Mouse (Mus musculus) CH12.LX (cell line): ENCODE results near the gene Gucy2e. TPM values are rescaled to one million over a fixed set of nuclear protein-coding genes. Genes with fewer than 3 reads are reported as not detected.
A peak's percentile ranks its signal among the peaks of the same experiment; 100 is the strongest.

Experiments used
- DNase-seq: peaks from one replicate; pipeline ENCODE4 v3.0.0-alpha.2; 2013; ENCODE audit errors: extremely low read depth
- H3K27ac ChIP-seq: 2 replicates; pipeline ENCODE4 v1.5.1; 2012; ENCODE audit warnings: low read depth, mild to moderate bottlenecking, control low read depth, moderate library complexity; ENCODE audit not compliant: insufficient read depth
- H3K27me3 ChIP-seq: replicated peaks from 2 replicates; pipeline ENCODE3; 2012; ENCODE audit warnings: inconsistent platforms
- H3K36me3 ChIP-seq, 2 experiments: replicated peaks in 1 of 2; 2 replicates each; pipeline versions ENCODE3 to v1.6.1; 2012; ENCODE audit warnings: inconsistent platforms in 1 of 2, low read length in 1 of 2, mild to moderate bottlenecking in 1 of 2, mixed read lengths in 1 of 2, moderate library complexity in 1 of 2; ENCODE audit not compliant: control insufficient read depth in 1 of 2, insufficient read depth in 1 of 2
- H3K4me1 ChIP-seq, 2 experiments: 2 replicates each; pipeline ENCODE4 v1.6.1; 2012; ENCODE audit warnings: inconsistent platforms in 1 of 2, moderate library complexity in 1 of 2; ENCODE audit not compliant: insufficient read depth in 2 of 2, control insufficient read depth in 1 of 2
- H3K4me2 ChIP-seq: 2 replicates; pipeline ENCODE4 v1.6.1; 2012; ENCODE audit warnings: low read depth, mild to moderate bottlenecking, control low read depth; ENCODE audit not compliant: poor library complexity, insufficient read depth, severe bottlenecking
- H3K4me3 ChIP-seq, 3 experiments: fragments of 150-350 bp in 1 of 3; sonication (generic) in 1 of 3; replicated peaks in 1 of 3; 2 replicates each; pipeline versions ENCODE3 to v1.5.1; 2011 to 2012; ENCODE audit warnings: low read depth in 2 of 3, low read length in 2 of 3, mild to moderate bottlenecking in 2 of 3, moderate library complexity in 2 of 3, control low read depth in 1 of 3, improper control_type of control experiment in 1 of 3, inconsistent platforms in 1 of 3, mixed read lengths in 1 of 3; ENCODE audit not compliant: poor library complexity in 1 of 3
- H3K79me2 ChIP-seq: replicated peaks from 2 replicates; pipeline ENCODE4 v1.6.1; 2012; ENCODE audit warnings: mild to moderate bottlenecking, moderate library complexity; ENCODE audit not compliant: control insufficient read depth, poor library complexity, insufficient read depth, severe bottlenecking; ENCODE audit errors: extremely low read depth
- H3K9ac ChIP-seq: 2 replicates; pipeline ENCODE4 v1.6.1; 2012; ENCODE audit warnings: low read depth, mild to moderate bottlenecking, control low read depth, moderate library complexity; ENCODE audit not compliant: insufficient read depth
- H3K9me3 ChIP-seq: replicated peaks from 2 replicates; pipeline ENCODE3; 2012; ENCODE audit warnings: low read length, inconsistent platforms, mixed read lengths
- BHLHE40 ChIP-seq: IDR thresholded peaks from 2 replicates; pipeline ENCODE4 v1.6.1; 2011; ENCODE audit warnings: mild to moderate bottlenecking, low read depth, low read length, improper control_type of control experiment
- CHD1 ChIP-seq: IDR thresholded peaks from 2 replicates; pipeline ENCODE4 v1.6.1; 2012; ENCODE audit warnings: low read depth, low read length, improper control_type of control experiment, inconsistent platforms
- CHD2 ChIP-seq: IDR thresholded peaks from 2 replicates; pipeline ENCODE4 v1.6.1; 2011; ENCODE audit warnings: low read length, improper control_type of control experiment
- E2F4 ChIP-seq: IDR thresholded peaks from 2 replicates; pipeline ENCODE4 v1.6.1; 2011; ENCODE audit warnings: low read depth, low read length, improper control_type of control experiment; ENCODE audit not compliant: insufficient replicate concordance
- ELF1 ChIP-seq: IDR thresholded peaks from 2 replicates; pipeline ENCODE4 v1.6.1; 2014; ENCODE audit warnings: low read depth, mild to moderate bottlenecking, inconsistent platforms, low read length, improper control_type of control experiment
- EP300 ChIP-seq: IDR thresholded peaks from 2 replicates; pipeline ENCODE4 v1.6.1; 2011; ENCODE audit warnings: low read length, improper control_type of control experiment
- ETS1 ChIP-seq: conservative IDR thresholded peaks from 2 replicates; pipeline ENCODE4 v1.6.1; 2012; ENCODE audit warnings: low read depth, mild to moderate bottlenecking, inconsistent platforms, low read length, improper control_type of control experiment, moderate library complexity
- GABPA ChIP-seq: IDR thresholded peaks from 2 replicates; pipeline ENCODE4 v1.6.1; 2012; ENCODE audit warnings: low read depth, low read length, improper control_type of control experiment, inconsistent platforms; ENCODE audit not compliant: insufficient replicate concordance
- HCFC1 ChIP-seq: IDR thresholded peaks from 2 replicates; pipeline ENCODE4 v1.6.1; 2012; ENCODE audit warnings: low read depth, mild to moderate bottlenecking, inconsistent platforms, low read length, improper control_type of control experiment
- IRF4 ChIP-seq: IDR thresholded peaks from 2 replicates; pipeline ENCODE4 v1.6.1; 2014; ENCODE audit warnings: low read depth, mild to moderate bottlenecking, inconsistent platforms, low read length, improper control_type of control experiment
- JUN ChIP-seq: IDR thresholded peaks from 2 replicates; pipeline ENCODE4 v1.6.1; 2011; ENCODE audit warnings: low read depth, mild to moderate bottlenecking, low read length, improper control_type of control experiment, moderate library complexity; ENCODE audit not compliant: insufficient read depth
- JUND ChIP-seq: conservative IDR thresholded peaks from 2 replicates; pipeline ENCODE4 v1.6.1; 2011; ENCODE audit warnings: low read depth, low read length, improper control_type of control experiment
- MAFK ChIP-seq: IDR thresholded peaks from 2 replicates; pipeline ENCODE4 v1.6.1; 2011; ENCODE audit warnings: low read length, improper control_type of control experiment; ENCODE audit not compliant: insufficient replicate concordance
- MAX ChIP-seq: IDR thresholded peaks from 2 replicates; pipeline ENCODE4 v1.6.1; 2011; ENCODE audit warnings: low read length, improper control_type of control experiment
- MEF2A ChIP-seq: IDR thresholded peaks from 2 replicates; pipeline ENCODE4 v1.6.1; 2014; ENCODE audit warnings: low read depth, mild to moderate bottlenecking, inconsistent platforms, low read length, improper control_type of control experiment, borderline replicate concordance
- MXI1 ChIP-seq: IDR thresholded peaks from 2 replicates; pipeline ENCODE4 v1.6.1; 2011; ENCODE audit warnings: mild to moderate bottlenecking, low read depth, low read length, improper control_type of control experiment
- MYC ChIP-seq: IDR thresholded peaks from 2 replicates; pipeline ENCODE4 v1.6.1; 2011; ENCODE audit warnings: low read depth, mild to moderate bottlenecking, improper control_type of control experiment, low read length
- NELFE ChIP-seq: IDR thresholded peaks from 2 replicates; pipeline ENCODE4 v1.6.1; 2011; ENCODE audit warnings: low read depth, low read length, improper control_type of control experiment
- NRF1 ChIP-seq: IDR thresholded peaks from 2 replicates; pipeline ENCODE4 v1.6.1; 2014; ENCODE audit warnings: low read depth, mild to moderate bottlenecking, inconsistent platforms, low read length, improper control_type of control experiment, moderate library complexity
- POLR2A ChIP-seq: IDR thresholded peaks from 2 replicates; pipeline ENCODE4 v1.6.1; 2011; ENCODE audit warnings: low read depth, mild to moderate bottlenecking, improper control_type of control experiment, low read length
- POLR2AphosphoS2 ChIP-seq: IDR thresholded peaks from 2 replicates; pipeline ENCODE4 v1.6.1; 2011; ENCODE audit warnings: low read depth, low read length, improper control_type of control experiment
- RAD21 ChIP-seq: IDR thresholded peaks from 2 replicates; pipeline ENCODE4 v1.6.1; 2011; ENCODE audit warnings: low read depth, mild to moderate bottlenecking, low read length, improper control_type of control experiment, moderate library complexity
- RCOR1 ChIP-seq: conservative IDR thresholded peaks from 2 replicates; pipeline ENCODE4 v1.6.1; 2012; ENCODE audit warnings: low read depth, mild to moderate bottlenecking, inconsistent platforms, low read length, improper control_type of control experiment
- SIN3A ChIP-seq: IDR thresholded peaks from 2 replicates; pipeline ENCODE4 v1.6.1; 2012; ENCODE audit warnings: low read length, improper control_type of control experiment, inconsistent platforms
- TBP ChIP-seq: conservative IDR thresholded peaks from 2 replicates; pipeline ENCODE4 v1.6.1; 2011; ENCODE audit warnings: low read depth, low read length, improper control_type of control experiment
- TCF12 ChIP-seq: IDR thresholded peaks from 2 replicates; pipeline ENCODE4 v1.6.1; 2014; ENCODE audit warnings: low read depth, mild to moderate bottlenecking, inconsistent platforms, low read length, improper control_type of control experiment
- UBTF ChIP-seq: IDR thresholded peaks from 2 replicates; pipeline ENCODE4 v1.6.1; 2012; ENCODE audit warnings: low read depth, mild to moderate bottlenecking, inconsistent platforms, low read length, improper control_type of control experiment, moderate library complexity
- USF2 ChIP-seq: conservative IDR thresholded peaks from 2 replicates; pipeline ENCODE4 v1.6.1; 2011; ENCODE audit warnings: low read depth, low read length, improper control_type of control experiment
- ZC3H11A ChIP-seq: IDR thresholded peaks from 2 replicates; pipeline ENCODE4 v1.6.1; 2012; ENCODE audit warnings: low read depth, mild to moderate bottlenecking, inconsistent platforms, low read length, improper control_type of control experiment
- ZKSCAN1 ChIP-seq: IDR thresholded peaks from 2 replicates; pipeline ENCODE4 v1.6.1; 2012; ENCODE audit warnings: low read depth, inconsistent platforms, low read length, improper control_type of control experiment, borderline replicate concordance
- ZMIZ1 ChIP-seq: IDR thresholded peaks from 2 replicates; pipeline ENCODE4 v1.6.1; 2012; ENCODE audit warnings: low read depth, mild to moderate bottlenecking, inconsistent platforms, low read length, improper control_type of control experiment
- ZNF384 ChIP-seq: IDR thresholded peaks from 2 replicates; pipeline ENCODE4 v1.6.1; 2012; ENCODE audit warnings: low read depth, low read length, improper control_type of control experiment, inconsistent platforms
- dilution Hi-C: fragments of 300-500 bp; cut with MboI; formaldehyde crosslinking; loops from 2 replicates; pipeline ENCODE4 v1.14.3; 2020; ENCODE audit warnings: low sequenced_read_pairs; ENCODE audit not compliant: extremely low pct_unique_long_range_greater_than_20kb, extremely low pct_ligation_motif_present
- in situ Hi-C: fragments of 300-500 bp; cut with MboI; formaldehyde crosslinking; loops from 3 replicates; pipeline ENCODE4 v1.14.3; 2019; ENCODE audit warnings: low sequenced_read_pairs, low pct_ligation_motif_present, low pct_unique_long_range_greater_than_20kb, mixed read lengths
- polyA plus RNA-seq: library from polyadenylated mRNA; unstranded; fragments of >175 nt; gene quantifications from 2 replicates; pipeline ENCODE4 v1.2.1, GENCODE M21; 2012; ENCODE audit warnings: low read depth; ENCODE audit not compliant: insufficient read length
- total RNA-seq, 2 experiments: library from RNA; depleted of rRNA; stranded (reverse); fragments of 300-350 nt in 1 of 2; fragments of >200 nt in 1 of 2; gene quantifications; 2 replicates each; pipeline ENCODE4 v1.2.3; 2012 to 2014

The Gucy2e gene
- total RNA-seq (2012; rRNA removed) (not detected in 2 replicates), total RNA-seq (2014; rRNA removed) (0.03 TPM in 1 of 2 replicates, not detected in the other), polyA plus RNA-seq (not detected in 2 replicates)

GRCm38 (mm10) chr11:69236926-69237260 lies at the start of gene Gucy2e:
Gene Gucy2e (minus strand): TSS chr11:69237036.
- Histone ChIP-seq H3K4me3 (no peak within 1 kb of the TSS), H3K79me2 (no peaks in the 10 kb centered on the region), H3K27ac (no peak within 1 kb of the TSS), H3K36me3 (no peaks in the 10 kb centered on the region), H3K4me1 (0 out of 4 replicates have a peak, but pooled peaks cover 2 to 9% of the 10 kb centered on the region in 2 experiments), H3K9me3 (no peaks in the 10 kb centered on the region), H3K9ac (no peak within 1 kb of the TSS), H3K4me2 (no peak within 1 kb of the TSS), H3K27me3 (peaks cover 29% of the 10 kb centered on the region)
- DNase-seq: no peak
- dilution Hi-C loops: no loop called here
- TF ChIP-seq JUND (no peak), JUN (no peak), CHD1 (no peak), IRF4 (no peak), ZC3H11A (no peak), ZMIZ1 (no peak), GABPA (no peak), MXI1 (no peak), MAX (no peak), MYC (no peak), BHLHE40 (no peak), EP300 (no peak), HCFC1 (no peak), UBTF (no peak), ELF1 (no peak), MAFK (no peak), NRF1 (no peak), NELFE (no peak)
- in situ Hi-C loops: no loop called here

GRCm38 (mm10) chr11:69277267-69277666 lies 40.4 kb upstream of the Gucy2e start:
- Histone ChIP-seq H3K9ac (no peak overlapping the region), H3K36me3 (no peaks in the 10 kb centered on the region), H3K79me2 (no peaks in the 10 kb centered on the region), H3K4me1 (peaks cover 3 to 20% of the 10 kb centered on the region in 2 experiments; a peak in 2 of 4 replicates), H3K27ac (no peak overlapping the region), H3K27me3 (peaks cover 10% of the 10 kb centered on the region), H3K9me3 (no peaks in the 10 kb centered on the region), H3K4me2 (0 out of 2 replicates have a peak overlapping the region, but pooled peaks have one; percentile 4), H3K4me3 (no peak overlapping the region)
- dilution Hi-C loops: no loop called here
- in situ Hi-C loops: no loop called here
- no peak for DNase-seq
- TF ChIP-seq IRF4 (peak; percentile 23; the same call in 1 of the 2 replicates), USF2 (no peak), JUND (no peak), MEF2A (no peak), ZC3H11A (no peak), NELFE (no peak), CHD2 (no peak), SIN3A (peak; percentile 24; the same call in 1 of the 2 replicates), E2F4 (no peak), POLR2AphosphoS2 (no peak), MAX (no peak), EP300 (peak; percentile 75), MXI1 (no peak), HCFC1 (no peak), JUN (no peak), ETS1 (no peak), TBP (no peak), TCF12 (peak; percentile 45; the same call in 1 of the 2 replicates), ZNF384 (no peak), RCOR1 (no peak), POLR2A (no peak), RAD21 (peak; percentile 30), MYC (no peak), ELF1 (no peak), MAFK (no peak), ZKSCAN1 (no peak), UBTF (no peak)
